Mouse (Mus musculus): Measurements from ENCODE around the gene Sms.

- no peak for TF ChIP-seq CTCF (IDR thresholded peaks at IDR 0.05; ENCODE audit: extremely low read depth, insufficient read depth, insufficient read length, insufficient replicate concordance)
- no peak for TF ChIP-seq POLR2A (IDR thresholded peaks at IDR 0.05; ENCODE audit: low read depth, low read length)
Measured at GRCm38 (mm10) chrX:157488831-157489230, 3.3 kb downstream of the Sms start.
